Mouse (Mus musculus) midbrain, embryonic 15.5 days (tissue): ENCODE results near the gene Gpd1l. TPM values are rescaled to one million over a fixed set of nuclear protein-coding genes. Genes with fewer than 3 reads are reported as not detected.

Source experiments
- ATAC-seq: fragments of 200-750 bp; cut with Nextera tagmentation; replicated peaks from 2 replicates; pipeline ENCODE4 v1.8.0; 2017; ENCODE audit warnings: moderate TSS enrichment
- H3K27ac ChIP-seq: fragments of 300-500 bp; sonication (generic); 2 replicates; pipeline ENCODE4 v1.5.1; 2015; ENCODE audit warnings: mild to moderate bottlenecking, inconsistent platforms
- H3K27me3 ChIP-seq: fragments of 300-500 bp; sonication (generic); replicated peaks from 2 replicates; pipeline ENCODE4 v1.6.1; 2015; ENCODE audit warnings: inconsistent platforms
- H3K36me3 ChIP-seq: fragments of 300-500 bp; sonication (generic); replicated peaks from 2 replicates; pipeline ENCODE4 v1.6.1; 2015; ENCODE audit warnings: inconsistent platforms
- H3K4me1 ChIP-seq: fragments of 300-500 bp; sonication (generic); 2 replicates; pipeline ENCODE4 v1.6.1; 2015; ENCODE audit warnings: inconsistent platforms
- H3K4me2 ChIP-seq: fragments of 300-500 bp; sonication (generic); 2 replicates; pipeline ENCODE4 v1.6.1; 2015; ENCODE audit warnings: inconsistent platforms, mild to moderate bottlenecking, moderate library complexity
- H3K4me3 ChIP-seq: fragments of 300-500 bp; sonication (generic); 2 replicates; pipeline ENCODE4 v1.5.1; 2015; ENCODE audit warnings: mild to moderate bottlenecking, inconsistent platforms
- H3K9ac ChIP-seq: fragments of 300-500 bp; sonication (generic); 2 replicates; pipeline ENCODE4 v1.6.1; 2015; ENCODE audit warnings: mild to moderate bottlenecking, inconsistent platforms
- H3K9me3 ChIP-seq: fragments of 300-500 bp; sonication (generic); 2 replicates; pipeline ENCODE4 v1.6.1; 2016; ENCODE audit warnings: inconsistent platforms
- WGBS: fragments of 180-500 bp; shearing (Covaris S2); methylation state at CpG from one replicate; pipeline ENCODE4 v1.1.7; 2015; ENCODE audit warnings: mixed read lengths; 5-methylcytosine and 5-hydroxymethylcytosine counted together
- polyA plus RNA-seq: library from polyadenylated mRNA; unstranded; fragments of >200 nt; fragmentation: Nextera tagmentation; extraction: Ambion mirVana; gene quantifications from 2 replicates; pipeline ENCODE4 v1.2.1, GENCODE M21; 2015

Gene Gpd1l
- polyA plus RNA-seq, 1 experiment from 2014 or later = 30.9 TPM

- no peak overlapping the region for H3K4me3 ChIP-seq
- H3K36me3 ChIP-seq = no peaks in the 10 kb centered on the region
- H3K4me1 ChIP-seq = no peaks in the 10 kb centered on the region
- no peak for ATAC-seq
- H3K9me3 ChIP-seq = no peaks in the 10 kb centered on the region
- no peaks in the 10 kb centered on the region for H3K27me3 ChIP-seq
- H3K9ac ChIP-seq = no peak overlapping the region
- H3K27ac ChIP-seq = no peak overlapping the region
- no peak overlapping the region for H3K4me2 ChIP-seq
- 34% methylated on average over 1 of the region's 1 CpGs for WGBS
These were observed 19.1 kb upstream of the Gpd1l start for GRCm38 (mm10) chr9:114952866-114953265.

GRCm38 (mm10) chr9:114948395-114948794, 14.6 kb upstream of the Gpd1l start:
- 66% methylated on average over 5 of the region's 5 CpGs for WGBS
- no peak for ATAC-seq
- no peaks in the 10 kb centered on the region for H3K4me1 ChIP-seq
- no peak overlapping the region for H3K4me3 ChIP-seq
- no peak overlapping the region for H3K9ac ChIP-seq
- no peaks in the 10 kb centered on the region for H3K27me3 ChIP-seq
- no peaks in the 10 kb centered on the region for H3K36me3 ChIP-seq
- H3K9me3 ChIP-seq = no peaks in the 10 kb centered on the region
- no peak overlapping the region for H3K27ac ChIP-seq
- H3K4me2 ChIP-seq = no peak overlapping the region

- Histone ChIP-seq H3K9ac (no peak overlapping the region), H3K36me3 (no peaks in the 10 kb centered on the region), H3K4me1 (no peaks in the 10 kb centered on the region), H3K27me3 (no peaks in the 10 kb centered on the region), H3K27ac (no peak overlapping the region), H3K4me2 (no peak overlapping the region), H3K9me3 (no peaks in the 10 kb centered on the region), H3K4me3 (no peak overlapping the region)
- 86% methylated on average over 6 of the region's 6 CpGs for WGBS
- ATAC-seq = no peak
These were observed 11.8 kb upstream of the Gpd1l start for GRCm38 (mm10) chr9:114945576-114945975.

- Histone ChIP-seq H3K4me1 (no peaks in the 10 kb centered on the region), H3K27ac (no peak overlapping the region), H3K27me3 (no peaks in the 10 kb centered on the region), H3K36me3 (no peaks in the 10 kb centered on the region), H3K4me3 (no peak overlapping the region), H3K4me2 (no peak overlapping the region), H3K9ac (no peak overlapping the region), H3K9me3 (no peaks in the 10 kb centered on the region)
- no peak for ATAC-seq
- 88% methylated on average over 3 of the region's 3 CpGs for WGBS
These were observed 10.9 kb upstream of the Gpd1l start for GRCm38 (mm10) chr9:114944642-114945041.

- Histone ChIP-seq H3K27me3 (no peaks in the 10 kb centered on the region), H3K27ac (no peak overlapping the region), H3K9me3 (no peaks in the 10 kb centered on the region), H3K4me1 (peaks cover 17% of the 10 kb centered on the region), H3K9ac (no peak overlapping the region), H3K4me2 (no peak overlapping the region), H3K36me3 (no peaks in the 10 kb centered on the region), H3K4me3 (no peak overlapping the region)
- 76% methylated on average over 2 of the region's 2 CpGs for WGBS
- ATAC-seq = no peak
These were observed 2.9 kb upstream of the Gpd1l start for GRCm38 (mm10) chr9:114936687-114937086.

- Histone ChIP-seq H3K4me3 (no peak overlapping the region), H3K27me3 (no peaks in the 10 kb centered on the region), H3K4me1 (peaks cover 21% of the 10 kb centered on the region), H3K9ac (no peak overlapping the region), H3K27ac (no peak overlapping the region), H3K4me2 (no peak overlapping the region), H3K36me3 (no peaks in the 10 kb centered on the region), H3K9me3 (no peaks in the 10 kb centered on the region)
- ATAC-seq = no peak
- WGBS = 81% methylated on average over 4 of the region's 4 CpGs
These were observed 1.5 kb upstream of the Gpd1l start for GRCm38 (mm10) chr9:114935321-114935720.

- 0 out of 2 replicates have a peak, but pooled peaks have one; percentile 8 for ATAC-seq
- WGBS = 67% methylated on average over 11 of the region's 11 CpGs
These were observed 444 bp upstream of the Gpd1l start for GRCm38 (mm10) chr9:114934231-114934630.

GRCm38 (mm10) chr9:114933037-114933722, 607 bp downstream of the Gpd1l start:
- under 1% methylated on average over 50 of the region's 50 CpGs for WGBS
- Histone ChIP-seq H3K27me3 (no peaks in the 10 kb centered on the region), H3K4me1 (peaks cover 21% of the 10 kb centered on the region), H3K36me3 (no peaks in the 10 kb centered on the region), H3K9me3 (no peaks in the 10 kb centered on the region), H3K27ac (peak overlapping the region; percentile 79), H3K4me2 (peak overlapping the region; percentile 99), H3K9ac (peak overlapping the region; percentile 80), H3K4me3 (peak overlapping the region; percentile 90)
- ATAC-seq = peak; percentile 60

More at GRCm38 (mm10) chr9:114934231-114934630, 444 bp upstream of the Gpd1l start:
- H3K27ac ChIP-seq = no peak overlapping the region
- no peaks in the 10 kb centered on the region for H3K9me3 ChIP-seq
- no peaks in the 10 kb centered on the region for H3K36me3 ChIP-seq
- H3K4me1 ChIP-seq = peaks cover 21% of the 10 kb centered on the region
- H3K4me3 ChIP-seq = peak overlapping the region; percentile 90
- H3K27me3 ChIP-seq = no peaks in the 10 kb centered on the region
- 0 out of 2 replicates have a peak overlapping the region, but pooled peaks have one; percentile 80 for H3K9ac ChIP-seq
- peak overlapping the region; percentile 99 for H3K4me2 ChIP-seq

GRCm38 (mm10) chr9:114932607-114933006, 1.2 kb downstream of the Gpd1l start:
- ATAC-seq = no peak
- Histone ChIP-seq H3K4me1 (peaks cover 21% of the 10 kb centered on the region), H3K9ac (peak overlapping the region; percentile 80), H3K9me3 (no peaks in the 10 kb centered on the region), H3K36me3 (no peaks in the 10 kb centered on the region), H3K4me2 (peak overlapping the region; percentile 99), H3K4me3 (peak overlapping the region; percentile 90), H3K27me3 (no peaks in the 10 kb centered on the region), H3K27ac (no peak overlapping the region)
- 24% methylated on average over 13 of the region's 13 CpGs for WGBS

- Histone ChIP-seq H3K9ac (no peak overlapping the region), H3K4me2 (no peak overlapping the region), H3K9me3 (no peaks in the 10 kb centered on the region), H3K27me3 (no peaks in the 10 kb centered on the region), H3K4me3 (no peak overlapping the region), H3K36me3 (no peaks in the 10 kb centered on the region), H3K4me1 (peaks cover 21% of the 10 kb centered on the region), H3K27ac (no peak overlapping the region)
- ATAC-seq = no peak
- WGBS = 46% methylated on average over 9 of the region's 9 CpGs
These were observed 3.2 kb downstream of the Gpd1l start for GRCm38 (mm10) chr9:114930464-114931090.

GRCm38 (mm10) chr9:114925571-114925970, 8.2 kb downstream of the Gpd1l start:
- H3K4me3 ChIP-seq = no peak overlapping the region
- H3K27ac ChIP-seq = no peak overlapping the region
- no peak for ATAC-seq
- H3K9ac ChIP-seq = no peak overlapping the region
- H3K36me3 ChIP-seq = no peaks in the 10 kb centered on the region
- 88% methylated on average over 5 of the region's 5 CpGs for WGBS
- H3K27me3 ChIP-seq = no peaks in the 10 kb centered on the region
- H3K4me1 ChIP-seq = peaks cover 5% of the 10 kb centered on the region
- no peaks in the 10 kb centered on the region for H3K9me3 ChIP-seq
- H3K4me2 ChIP-seq = no peak overlapping the region

GRCm38 (mm10) chr9:114925039-114925438, 8.7 kb downstream of the Gpd1l start:
- no peak overlapping the region for H3K4me3 ChIP-seq
- H3K36me3 ChIP-seq = no peaks in the 10 kb centered on the region
- no peak overlapping the region for H3K27ac ChIP-seq
- H3K4me1 ChIP-seq = peaks cover 5% of the 10 kb centered on the region
- WGBS = 86% methylated on average over 10 of the region's 10 CpGs
- no peak for ATAC-seq
- H3K4me2 ChIP-seq = no peak overlapping the region
- no peaks in the 10 kb centered on the region for H3K27me3 ChIP-seq
- H3K9ac ChIP-seq = no peak overlapping the region
- no peaks in the 10 kb centered on the region for H3K9me3 ChIP-seq

- WGBS = 43% methylated on average over 5 of the region's 5 CpGs
- H3K36me3 ChIP-seq = no peaks in the 10 kb centered on the region
- no peak overlapping the region for H3K27ac ChIP-seq
- no peak overlapping the region for H3K4me3 ChIP-seq
- no peak for ATAC-seq
- no peaks in the 10 kb centered on the region for H3K9me3 ChIP-seq
- no peak overlapping the region for H3K9ac ChIP-seq
- H3K4me2 ChIP-seq = no peak overlapping the region
- no peaks in the 10 kb centered on the region for H3K27me3 ChIP-seq
- peaks cover 5% of the 10 kb centered on the region for H3K4me1 ChIP-seq
These were observed 9.3 kb downstream of the Gpd1l start for GRCm38 (mm10) chr9:114924511-114924910.
